Mouse (Mus musculus) gastrocnemius, adult 8-10 months (tissue): ENCODE measurements around the gene Maats1. TPM values are rescaled to one million over a fixed set of nuclear protein-coding genes. Genes with fewer than 3 reads are reported as not detected.
A peak's percentile ranks its signal among the peaks of the same experiment; 100 is the strongest.
"Not testable (repeated sequence)": the region's sequence is repeated elsewhere in the genome, so short reads cannot be mapped to it uniquely, and the experiment has no call there.

Source experiments
- DNase-seq, 2 experiments: peaks; one replicate each; pipeline ENCODE4 v3.0.0; 2022; ENCODE audit warnings: low spot score in 2 of 2
- total RNA-seq, 4 experiments: library from RNA; stranded (reverse); gene quantifications; 2 replicates each; pipeline ENCODE4 v1.2.4; 2022

Maats1 gene
- total RNA-seq, 4 experiments from 2014 or later, result not detected

DNA sequence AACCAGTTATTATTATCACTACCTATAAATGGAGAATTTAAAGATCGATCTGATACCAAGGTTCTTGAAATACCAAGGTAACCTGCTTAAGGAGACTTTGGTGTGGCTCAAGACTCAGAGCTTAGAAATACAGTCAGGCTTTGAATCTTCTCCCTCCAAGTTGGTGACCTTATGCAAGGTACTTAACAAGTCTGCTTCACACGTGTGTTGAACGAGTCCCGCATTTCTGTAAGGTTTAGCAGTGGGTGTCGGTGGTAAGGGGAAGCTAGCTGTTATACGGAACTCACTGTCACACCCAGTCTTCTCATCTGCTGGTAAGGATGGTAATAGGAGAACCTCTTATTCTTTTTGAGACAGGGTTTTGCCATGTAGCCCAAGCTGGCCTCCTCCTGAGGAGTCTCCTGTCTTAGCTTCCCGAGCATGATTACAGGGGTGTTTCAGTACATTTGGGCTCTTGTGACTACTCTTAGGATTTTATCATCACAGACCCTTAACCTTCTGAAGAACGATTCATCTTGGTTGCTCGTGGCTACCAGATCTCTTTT is 6.3 kb upstream of the Maats1 start:
- no peak for DNase-seq

- no peak for DNase-seq
Observed at GRCm38 (mm10) chr16:38347588-38347987, 5.6 kb upstream of the Maats1 start.

- peak; percentile 94 to 96 for DNase-seq
Observed at GRCm38 (mm10) chr16:38346529-38347325, 4.8 kb upstream of the Maats1 start, which contains the start of the genes Cox17 and Gm21987. TSS of gene Cox17 (plus strand) at chr16:38346991. TSS of gene Gm21987 (plus strand) at chr16:38347040.

DNA sequence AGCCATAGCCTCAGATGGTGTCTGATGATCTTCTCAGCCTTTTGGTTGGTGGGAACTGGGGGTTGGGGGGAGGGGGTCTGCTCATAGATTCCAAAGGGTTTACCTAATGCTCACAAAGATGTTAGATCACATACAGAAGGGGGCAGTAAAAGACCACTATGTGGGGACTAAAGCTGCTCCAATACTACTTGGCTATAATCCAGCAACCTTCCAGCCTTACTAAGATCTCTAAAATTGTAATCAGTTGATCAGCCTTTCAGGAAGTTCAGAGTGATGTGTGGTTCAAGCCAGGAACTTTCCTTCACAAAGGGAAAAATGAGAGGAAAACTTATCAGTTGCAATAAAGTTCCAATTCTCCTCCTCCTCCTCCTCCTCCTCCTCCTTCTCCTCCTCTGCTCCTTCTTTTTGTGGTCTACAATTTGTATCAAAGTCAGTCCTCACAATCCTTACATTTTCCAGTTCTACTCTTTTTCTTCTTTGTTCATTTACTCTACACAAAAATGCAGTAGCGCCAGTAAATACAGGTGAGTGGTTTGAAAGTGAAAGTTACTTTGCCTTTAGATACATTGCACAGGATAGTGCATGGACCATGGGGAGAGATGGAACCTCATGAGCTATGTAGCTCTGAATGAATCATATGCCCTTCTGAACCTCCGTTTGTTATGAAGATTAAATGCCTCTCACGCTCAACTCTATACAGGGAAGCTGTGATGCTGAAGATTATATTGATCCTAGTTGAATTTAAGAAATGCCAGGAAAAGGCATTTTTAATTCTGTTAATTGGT is 3.2 kb upstream of the Maats1 start:
- no peak for DNase-seq

DNA sequence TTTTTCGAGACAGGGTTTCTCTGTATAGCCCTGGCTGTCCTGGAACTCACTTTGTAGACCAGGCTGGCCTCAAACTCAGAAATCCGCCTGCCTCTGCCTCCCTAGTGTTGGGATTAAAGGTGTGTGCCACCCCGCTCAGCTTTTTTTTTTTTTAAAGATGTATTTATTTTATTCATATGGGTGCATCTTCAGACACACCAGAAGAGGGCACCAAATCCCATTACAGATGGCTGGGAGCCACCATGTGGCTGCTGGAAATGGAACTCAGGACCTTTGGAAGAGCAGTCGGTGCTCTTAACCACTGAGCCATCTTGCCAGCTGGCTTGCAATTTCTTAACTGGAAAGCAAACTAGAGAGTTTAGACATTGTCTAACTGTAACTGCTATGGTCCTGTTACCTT is 3.9 kb downstream of the Maats1 start:
- not testable (repeated sequence) for DNase-seq

- no peak for DNase-seq
Observed at GRCm38 (mm10) chr16:38334431-38334830, 7.5 kb downstream of the Maats1 start.

DNA sequence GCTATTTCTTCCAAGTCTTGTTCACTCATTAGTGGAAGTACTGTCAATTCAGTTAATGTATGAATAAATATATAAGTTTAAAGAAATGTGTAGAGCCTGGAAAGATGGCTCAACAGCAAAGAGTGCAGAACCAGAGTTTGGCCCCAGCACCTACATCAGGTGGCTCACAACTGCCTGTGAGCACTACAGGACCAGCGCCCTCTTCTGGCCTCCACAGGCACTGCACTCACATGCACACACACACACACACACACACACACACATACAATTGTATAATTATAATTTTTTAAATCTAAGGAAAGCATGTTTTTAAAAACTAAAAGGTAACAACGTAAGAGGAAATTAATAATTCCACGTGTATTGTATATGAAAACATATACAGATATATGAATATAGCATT is 12.6 kb downstream of the Maats1 start:
- DNase-seq, result no peak

DNA sequence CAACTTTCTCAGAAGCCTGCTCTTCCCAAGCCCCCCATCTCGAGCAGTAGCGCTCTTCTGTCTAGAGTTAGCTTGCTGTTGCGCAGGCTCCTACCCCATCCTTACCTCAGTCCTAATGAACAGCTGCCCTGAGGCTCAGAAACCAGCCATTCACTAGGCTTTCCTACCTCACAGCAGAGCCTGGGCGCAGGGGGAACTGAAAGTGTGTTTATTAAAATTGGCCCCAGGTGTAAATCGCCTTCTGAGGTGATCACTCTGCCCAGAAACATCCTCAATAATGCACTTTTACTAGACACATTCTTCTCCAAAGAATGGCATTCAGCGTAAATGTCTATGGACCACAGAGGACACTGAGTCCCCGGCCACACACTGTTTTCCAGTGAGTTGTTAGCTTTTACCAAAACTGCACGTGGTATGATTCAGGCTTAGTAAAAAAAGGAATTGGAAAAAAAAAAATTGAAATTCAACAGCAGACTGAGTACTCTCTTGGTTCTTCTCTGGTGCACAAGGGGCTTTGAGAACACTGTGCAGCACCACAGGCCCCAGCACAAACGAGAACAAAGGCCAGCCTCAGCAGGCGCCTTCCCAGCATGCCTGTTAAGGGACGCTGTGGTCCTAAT is 15.1 kb downstream of the Maats1 start:
- DNase-seq, result no peak

DNA sequence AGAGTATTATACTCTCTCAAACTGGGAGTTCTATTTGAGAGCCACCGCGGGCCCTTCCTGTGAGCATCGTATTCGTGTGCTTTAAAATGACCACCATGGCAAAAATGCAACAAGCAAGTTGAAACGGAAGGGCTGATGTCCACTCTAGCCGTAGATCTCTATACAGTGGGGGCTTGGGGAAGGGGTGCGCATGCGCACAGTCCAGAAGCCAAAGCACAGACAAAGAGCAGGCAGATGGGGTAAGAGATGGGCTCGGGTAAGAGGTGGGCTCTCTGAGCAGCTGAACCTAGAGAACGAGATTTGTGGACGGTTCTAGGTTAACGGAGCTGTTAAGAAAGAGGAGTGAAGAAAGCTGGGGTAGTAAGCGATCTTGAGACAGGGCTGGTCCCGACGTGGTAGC is 17.6 kb downstream of the Maats1 start:
- DNase-seq, result no peak

- DNase-seq, result no peak
Observed at GRCm38 (mm10) chr16:38321452-38321935, 20.4 kb downstream of the Maats1 start.

DNA sequence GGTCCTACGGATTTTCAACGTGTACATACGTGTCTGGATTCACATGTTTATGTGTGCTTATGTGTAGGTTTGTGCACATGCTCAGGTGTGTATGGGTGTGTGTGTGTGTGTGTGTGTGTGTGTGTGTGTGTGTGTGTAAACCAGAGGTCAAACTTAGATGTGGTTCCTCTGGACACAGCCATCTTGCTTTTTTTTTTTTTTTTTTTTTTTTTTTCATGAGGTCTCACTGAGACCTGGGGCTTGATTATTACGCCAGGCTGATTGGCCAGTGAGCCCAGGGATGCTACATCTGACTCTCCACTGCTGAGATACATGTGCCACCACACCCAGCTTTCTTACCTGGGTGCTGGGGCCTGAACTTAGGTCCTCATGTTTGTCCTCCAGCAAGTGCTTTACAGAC is 22.9 kb downstream of the Maats1 start:
- no peak for DNase-seq

- DNase-seq, result no peak
Observed at GRCm38 (mm10) chr16:38318492-38318891, 23.5 kb downstream of the Maats1 start.

DNA sequence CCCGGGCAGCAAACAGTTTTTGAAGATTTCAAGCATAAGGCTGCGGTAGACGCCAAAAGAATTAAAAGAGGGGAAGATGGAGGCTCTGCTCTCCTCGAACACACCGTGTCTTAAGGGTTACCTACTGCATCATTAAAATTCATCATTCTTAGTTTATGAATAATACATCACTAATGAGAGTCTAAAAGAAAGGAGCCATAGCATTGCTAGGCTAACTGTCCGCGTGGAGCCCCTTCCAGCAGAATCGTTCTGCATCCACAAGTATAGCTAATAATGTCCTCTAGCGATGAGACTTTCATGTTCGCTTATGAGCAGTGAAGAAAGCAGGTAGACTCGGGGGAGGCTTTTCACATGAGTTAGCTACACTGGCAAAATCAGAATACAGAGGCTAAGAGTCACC is 33.7 kb downstream of the Maats1 start:
- no peak for DNase-seq

DNA sequence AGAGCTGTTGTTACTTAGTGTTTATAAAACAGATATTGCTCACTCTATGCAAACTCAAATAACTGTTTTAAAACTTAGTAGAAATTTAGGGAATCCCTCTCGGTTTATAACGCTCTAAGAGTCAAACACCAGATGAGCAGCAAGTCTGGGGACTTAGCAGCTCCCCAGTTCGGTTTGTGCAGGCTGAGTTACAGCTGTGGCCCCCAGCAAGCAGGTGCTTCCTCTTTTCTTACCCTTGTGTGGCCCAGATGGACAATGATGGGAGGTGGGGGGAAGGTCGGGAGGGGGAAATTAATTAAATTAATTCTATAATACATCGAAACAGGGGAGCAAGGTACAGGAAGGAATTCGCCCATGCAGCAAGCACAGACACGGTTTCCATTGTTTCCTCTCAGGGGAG is 34.3 kb downstream of the Maats1 start:
- no peak for DNase-seq

DNA sequence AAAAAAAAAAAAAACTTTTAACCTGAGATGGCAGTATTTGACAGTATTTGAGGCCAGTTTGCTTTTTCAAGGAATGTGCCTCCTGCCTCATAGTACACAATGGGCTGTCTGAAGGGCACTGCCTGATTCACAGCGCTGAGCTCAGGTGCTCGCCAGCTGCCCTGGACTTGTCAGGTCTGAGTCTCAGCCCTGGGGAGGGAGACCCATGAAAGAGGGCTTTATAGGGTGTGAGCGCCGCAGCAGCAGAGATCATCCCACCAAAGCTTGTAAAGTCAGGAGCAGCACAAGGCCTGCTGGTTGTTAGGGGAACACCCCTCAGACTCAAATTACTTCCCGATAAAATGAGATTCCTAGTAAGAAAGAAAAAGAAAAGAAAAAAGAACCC is 34.7 kb downstream of the Maats1 start:
- no peak for DNase-seq

GRCm38 (mm10) chr16:38306571-38307220 is 35.2 kb downstream of the Maats1 start:
- no peak for DNase-seq

DNA sequence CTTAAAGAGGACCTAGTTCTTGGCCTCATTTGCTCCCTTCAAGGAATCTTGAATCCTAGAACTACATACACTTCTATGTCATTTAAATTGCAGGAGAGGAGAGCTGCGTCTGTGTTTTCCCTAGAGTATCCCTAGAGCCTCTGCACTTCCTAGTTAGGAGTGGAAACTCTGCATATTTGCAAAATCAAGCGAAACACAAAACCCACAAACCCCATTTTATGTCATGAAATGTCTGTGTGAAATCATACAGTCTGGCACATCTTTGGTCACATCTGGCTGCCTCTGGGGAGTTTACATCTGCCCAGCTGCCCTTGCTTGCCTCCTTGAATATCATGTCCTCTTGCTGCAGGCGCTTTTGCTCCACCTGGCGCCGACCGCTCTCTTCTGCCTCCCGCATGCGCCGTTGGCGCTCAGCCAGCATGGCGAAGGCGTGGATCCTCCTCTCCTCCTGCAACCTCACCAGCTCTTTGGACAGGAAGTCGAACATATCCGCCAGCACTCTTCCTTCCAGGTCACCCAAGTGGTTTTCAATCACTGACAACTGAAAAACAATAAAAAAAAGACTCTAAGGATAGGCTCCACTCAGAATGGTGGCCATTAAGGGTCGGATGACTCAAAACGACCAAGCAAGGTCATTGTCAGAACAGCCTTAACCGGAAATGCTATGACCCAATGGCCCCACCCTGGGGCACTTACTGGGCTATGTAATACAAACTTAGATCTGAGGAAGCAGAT is 37.3 kb downstream of the Maats1 start:
- DNase-seq, result no peak

- no peak for DNase-seq
Observed at GRCm38 (mm10) chr16:38302367-38302766, 39.6 kb downstream of the Maats1 start.

- DNase-seq, result no peak
Observed at GRCm38 (mm10) chr16:38298410-38298809, 43.5 kb downstream of the Maats1 start.

DNA sequence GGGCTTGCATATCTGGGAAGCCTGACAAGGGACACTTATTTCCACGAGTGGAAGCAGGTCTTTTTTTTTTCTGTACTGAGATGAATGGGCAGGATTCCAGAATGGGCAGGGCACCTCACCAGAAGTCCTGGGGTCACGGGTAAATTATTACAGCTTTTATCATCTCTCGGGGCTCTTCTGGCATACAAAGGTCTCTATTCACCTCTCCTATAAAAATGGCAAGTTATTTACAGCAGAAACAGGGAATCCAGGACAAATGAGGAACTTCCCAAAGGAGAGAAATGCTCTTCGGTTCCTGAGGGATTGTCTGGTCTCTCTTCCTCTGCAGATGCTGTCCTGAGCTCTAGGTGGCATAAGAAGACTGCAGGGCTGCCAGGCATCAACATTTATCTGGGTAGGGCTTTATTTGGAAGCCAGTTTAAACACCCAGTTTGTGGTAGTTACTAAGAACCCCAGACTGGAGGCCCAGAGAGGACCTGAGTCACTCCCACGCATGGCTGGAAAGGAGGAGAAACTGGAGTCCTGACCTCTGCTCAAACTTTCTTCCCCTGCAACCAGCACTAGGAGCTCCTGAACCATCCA is 46.5 kb downstream of the Maats1 start:
- no peak for DNase-seq
